Mouse (Mus musculus) MEL (cell line): Measurements from ENCODE around the gene Atpaf2. TPM values are rescaled to one million over a fixed set of nuclear protein-coding genes. Genes with fewer than 3 reads are reported as not detected.

Experiments
- DNase-seq: peaks from one replicate; pipeline ENCODE4 v3.0.0; 2011; ENCODE audit warnings: low read depth, low spot score
- H3K27ac ChIP-seq: 2 replicates; pipeline ENCODE4 v1.5.1; 2012; ENCODE audit warnings: low read depth, mild to moderate bottlenecking, control low read depth, low read length, moderate library complexity; ENCODE audit not compliant: control insufficient read depth
- H3K27me3 ChIP-seq, 2 experiments: fragments of 150-350 bp in 1 of 2; sonication (generic) in 1 of 2; 2 replicates each; pipeline ENCODE4 v1.6.1; 2012; ENCODE audit warnings: low read length in 2 of 2, mild to moderate bottlenecking in 2 of 2, improper control_type of control experiment in 1 of 2, moderate library complexity in 1 of 2; ENCODE audit not compliant: insufficient read depth in 2 of 2, control insufficient read depth in 1 of 2
- H3K36me3 ChIP-seq, 2 experiments: 2 replicates each; pipeline ENCODE4 v1.6.1; 2012 to 2014; ENCODE audit warnings: low read length in 2 of 2, improper control_type of control experiment in 1 of 2, inconsistent platforms in 1 of 2, mild to moderate bottlenecking in 1 of 2; ENCODE audit not compliant: insufficient read depth in 2 of 2, control insufficient read depth in 1 of 2
- H3K4me1 ChIP-seq, 2 experiments: fragments of 150-350 bp in 1 of 2; sonication (generic) in 1 of 2; 2 replicates each; pipeline ENCODE4 v1.6.1; 2012; ENCODE audit warnings: low read length in 2 of 2, improper control_type of control experiment in 1 of 2, mild to moderate bottlenecking in 1 of 2; ENCODE audit not compliant: insufficient read depth in 2 of 2, control insufficient read depth in 1 of 2
- H3K4me3 ChIP-seq, 2 experiments: fragments of 150-350 bp in 1 of 2; sonication (generic) in 1 of 2; 2 replicates each; pipeline ENCODE4 v1.5.1; 2012; ENCODE audit warnings: low read depth in 2 of 2, low read length in 2 of 2, mild to moderate bottlenecking in 2 of 2, moderate library complexity in 2 of 2, control low read depth in 1 of 2, improper control_type of control experiment in 1 of 2; ENCODE audit not compliant: control insufficient read depth in 1 of 2, insufficient read depth in 1 of 2
- H3K79me2 ChIP-seq: 2 replicates; pipeline ENCODE4 v1.6.1; 2012; ENCODE audit warnings: mild to moderate bottlenecking, low read length, moderate library complexity; ENCODE audit not compliant: control insufficient read depth, poor library complexity, insufficient read depth
- H3K9ac ChIP-seq: 2 replicates; pipeline ENCODE4 v1.6.1; 2012; ENCODE audit warnings: low read depth, mild to moderate bottlenecking, control low read depth, low read length, moderate library complexity; ENCODE audit not compliant: control insufficient read depth, poor library complexity, severe bottlenecking
- H3K9me3 ChIP-seq: fragments of 150-350 bp; sonication (generic); replicated peaks from 2 replicates; pipeline ENCODE4 v1.6.1; 2012; ENCODE audit warnings: mild to moderate bottlenecking, low read length, improper control_type of control experiment, moderate library complexity; ENCODE audit not compliant: insufficient read depth
- BHLHE40 ChIP-seq: IDR thresholded peaks from 2 replicates; pipeline ENCODE4 v1.6.1; 2012; ENCODE audit warnings: low read depth, mild to moderate bottlenecking, inconsistent platforms, low read length, improper control_type of control experiment, borderline replicate concordance
- CHD1 ChIP-seq: IDR thresholded peaks from 2 replicates; pipeline ENCODE4 v1.6.1; 2012; ENCODE audit warnings: low read depth, mild to moderate bottlenecking, inconsistent platforms, low read length, improper control_type of control experiment
- CTCF ChIP-seq, 3 experiments: IDR thresholded peaks in 2 of 3; conservative IDR thresholded peaks in 1 of 3; 2 replicates each; pipeline ENCODE4 v1.5.1; 2011 to 2012; ENCODE audit warnings: low read length in 3 of 3, low read depth in 2 of 3, mild to moderate bottlenecking in 2 of 3, improper control_type of control experiment in 1 of 3, inconsistent platforms in 1 of 3, mixed read lengths in 1 of 3, moderate library complexity in 1 of 3; ENCODE audit not compliant: control insufficient read depth in 1 of 3, insufficient read depth in 1 of 3, poor library complexity in 1 of 3, severe bottlenecking in 1 of 3
- EP300 ChIP-seq, 2 experiments: IDR thresholded peaks; 2 replicates each; pipeline ENCODE4 v1.6.1; 2011; ENCODE audit warnings: improper control_type of control experiment in 2 of 2, low read length in 2 of 2, low read depth in 1 of 2, mild to moderate bottlenecking in 1 of 2
- ETS1 ChIP-seq: IDR thresholded peaks from 2 replicates; pipeline ENCODE4 v1.6.1; 2012; ENCODE audit warnings: low read depth, mild to moderate bottlenecking, inconsistent platforms, low read length, improper control_type of control experiment, moderate library complexity
- GATA1 ChIP-seq: IDR thresholded peaks from 2 replicates; pipeline ENCODE4 v1.6.1; 2011; ENCODE audit warnings: low read depth, low read length, improper control_type of control experiment
- HCFC1 ChIP-seq: IDR thresholded peaks from 2 replicates; pipeline ENCODE4 v1.6.1; 2012; ENCODE audit warnings: low read depth, mild to moderate bottlenecking, inconsistent platforms, low read length, improper control_type of control experiment, moderate library complexity
- KAT2A ChIP-seq: conservative IDR thresholded peaks from 2 replicates; pipeline ENCODE4 v1.6.1; 2012; ENCODE audit warnings: low read depth, low read length, improper control_type of control experiment, inconsistent platforms
- MYC ChIP-seq: IDR thresholded peaks from 2 replicates; pipeline ENCODE4 v1.6.1; 2011; ENCODE audit warnings: low read depth, mild to moderate bottlenecking, low read length, improper control_type of control experiment, moderate library complexity
- NELFE ChIP-seq: IDR thresholded peaks from 2 replicates; pipeline ENCODE4 v1.6.1; 2011; ENCODE audit warnings: low read depth, low read length, improper control_type of control experiment
- RAD21 ChIP-seq: IDR thresholded peaks from 2 replicates; pipeline ENCODE4 v1.6.1; 2011; ENCODE audit warnings: mild to moderate bottlenecking, low read depth, low read length, improper control_type of control experiment
- SIN3A ChIP-seq: IDR thresholded peaks from 2 replicates; pipeline ENCODE4 v1.6.1; 2012; ENCODE audit warnings: low read length, improper control_type of control experiment, inconsistent platforms
- TAL1 ChIP-seq: IDR thresholded peaks from 2 replicates; pipeline ENCODE4 v1.6.1; 2012; ENCODE audit warnings: mild to moderate bottlenecking, inconsistent platforms, low read length, moderate library complexity, mixed read lengths
- TBP ChIP-seq: IDR thresholded peaks from 2 replicates; pipeline ENCODE4 v1.8.0; 2011; ENCODE audit warnings: low read depth, low read length, improper control_type of control experiment
- TCF12 ChIP-seq: IDR thresholded peaks from 2 replicates; pipeline ENCODE4 v1.6.1; 2014; ENCODE audit warnings: low read depth, mild to moderate bottlenecking, inconsistent platforms, low read length, improper control_type of control experiment, moderate library complexity
- USF2 ChIP-seq, 2 experiments: IDR thresholded peaks; 2 replicates each; pipeline ENCODE4 v1.6.1; 2011 to 2012; ENCODE audit warnings: improper control_type of control experiment in 2 of 2, low read length in 2 of 2, borderline replicate concordance in 1 of 2, inconsistent platforms in 1 of 2, low read depth in 1 of 2, mild to moderate bottlenecking in 1 of 2; ENCODE audit not compliant: insufficient read depth in 1 of 2
- ZC3H11A ChIP-seq: IDR thresholded peaks from 2 replicates; pipeline ENCODE4 v1.6.1; 2012; ENCODE audit warnings: low read depth, mild to moderate bottlenecking, inconsistent platforms, low read length, improper control_type of control experiment
- polyA plus RNA-seq, 2 experiments: library from polyadenylated mRNA; stranded (reverse) in 1 of 2; unstranded in 1 of 2; fragments of >175 nt in 1 of 2; fragments of >200 nt in 1 of 2; gene quantifications; 2 replicates each; pipeline versions ENCODE4 v1.2.1 to v1.2.4; 2012; ENCODE audit warnings: low replicate concordance in 2 of 2, low read depth in 1 of 2; ENCODE audit not compliant: insufficient read length in 2 of 2, insufficient read depth in 1 of 2, missing spikeins in 1 of 2
- total RNA-seq: library from RNA; depleted of rRNA; stranded (reverse); fragments of 300-350 nt; gene quantifications from 2 replicates; pipeline ENCODE4 v1.2.3, GENCODE M21; 2012

Atpaf2 gene
- total and polyA plus RNA-seq, 3 experiments: 82.6 to 102 TPM; not detected in 1

DNA sequence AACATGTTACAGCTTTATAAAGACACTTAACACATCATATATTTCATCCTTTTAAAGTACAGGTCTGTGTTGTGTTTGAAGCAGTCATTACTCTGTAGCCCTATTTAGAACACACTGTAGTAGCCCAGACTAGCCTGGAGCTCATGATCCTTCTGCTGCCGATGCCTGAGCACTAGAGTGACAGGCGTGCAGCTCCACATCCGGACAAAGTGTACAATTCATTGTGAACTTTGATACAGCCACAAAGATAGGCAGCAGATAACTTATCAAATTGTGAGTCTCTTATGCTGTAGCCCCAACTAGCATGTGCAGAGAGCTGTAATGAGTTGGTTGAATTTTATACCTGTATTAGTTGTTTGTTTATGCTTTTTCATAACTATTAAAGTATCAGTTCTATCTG is 9.4 kb upstream of the Atpaf2 start:
- no peaks in the 10 kb centered on the region for H3K27me3 ChIP-seq
- peaks cover 0 to 12% of the 10 kb centered on the region in 2 experiments; a peak in 2 of 4 replicates for H3K36me3 ChIP-seq
- H3K9me3 ChIP-seq: no peaks in the 10 kb centered on the region
- no peaks in the 10 kb centered on the region for H3K4me1 ChIP-seq
- no peak overlapping the region for H3K9ac ChIP-seq
- no peak for DNase-seq
- H3K4me3 ChIP-seq: no peak overlapping the region
- TF ChIP-seq USF2 (IDR thresholded peaks at IDR 0.05; ENCODE audit: borderline replicate concordance in 1 of 2, insufficient read depth in 1 of 2, low read depth in 1 of 2, low read length in 2 of 2) (no peak), MYC (no peak), CHD1 (no peak), KAT2A (no peak), ZC3H11A (no peak), TAL1 (no peak), GATA1 (no peak), TBP (no peak), HCFC1 (no peak), SIN3A (no peak), NELFE (no peak), TCF12 (no peak), CTCF (IDR thresholded peaks at IDR 0.05 in 2 of 3, conservative IDR thresholded peaks at IDR 0.05 in 1 of 3; ENCODE audit: control insufficient read depth in 1 of 3, insufficient read depth in 1 of 3, low read depth in 2 of 3, low read length in 3 of 3, poor library complexity in 1 of 3, severe bottlenecking in 1 of 3) (no peak), ETS1 (no peak)
- H3K27ac ChIP-seq: no peak overlapping the region
- no peaks in the 10 kb centered on the region for H3K79me2 ChIP-seq

- Histone ChIP-seq H3K4me3 (no peak overlapping the region), H3K27me3 (no peaks in the 10 kb centered on the region), H3K9ac (no peak overlapping the region), H3K9me3 (no peaks in the 10 kb centered on the region), H3K79me2 (no peaks in the 10 kb centered on the region), H3K27ac (no peak overlapping the region), H3K36me3 (peaks cover 5 to 10% of the 10 kb centered on the region in 2 experiments), H3K4me1 (peaks cover 0 to 3% of the 10 kb centered on the region in 2 experiments; a peak in 1 of 4 replicates)
- no peak for DNase-seq
- TF ChIP-seq EP300 (IDR thresholded peaks at IDR 0.05; ENCODE audit: low read depth in 1 of 2, low read length in 2 of 2): no peak
- TF ChIP-seq RAD21: no peak
- TF ChIP-seq GATA1: no peak
- TF ChIP-seq BHLHE40: no peak
Measured at GRCm38 (mm10) chr11:60426417-60426816, 8.2 kb upstream of the Atpaf2 start.
